Mouse (Mus musculus) heart, embryonic 14.5 days (tissue): ENCODE results near the gene Pan2. TPM values are rescaled to one million over a fixed set of nuclear protein-coding genes. Genes with fewer than 3 reads are reported as not detected.

Source experiments
- ATAC-seq: fragments of 200-750 bp; cut with Nextera tagmentation; 2 replicates; pipeline ENCODE4 v1.8.0; 2017; ENCODE audit warnings: low read depth, moderate TSS enrichment; ENCODE audit not compliant: insufficient number of reproducible peaks, insufficient read depth, low FRiP score
- H3K27ac ChIP-seq, 2 experiments: fragments of 200-500 bp in 1 of 2; fragments of 300-500 bp in 1 of 2; sonication (generic) in 1 of 2; replicated peaks in 1 of 2; 2 replicates each; pipeline ENCODE4 v1.5.1; 2012 to 2014; ENCODE audit warnings: low read depth in 2 of 2, low read length in 2 of 2, control low read depth in 1 of 2, mild to moderate bottlenecking in 1 of 2, mixed read lengths in 1 of 2; ENCODE audit not compliant: control insufficient read depth in 1 of 2, insufficient read depth in 1 of 2
- H3K27me3 ChIP-seq: fragments of 300-500 bp; sonication (generic); 2 replicates; pipeline ENCODE4 v1.6.1; 2014; ENCODE audit warnings: mild to moderate bottlenecking, low read length, control low read depth; ENCODE audit not compliant: control insufficient read depth, insufficient read depth
- H3K36me3 ChIP-seq: fragments of 300-500 bp; sonication (generic); 2 replicates; pipeline ENCODE4 v1.6.1; 2014; ENCODE audit warnings: mild to moderate bottlenecking, control low read depth, low read length, mixed read lengths; ENCODE audit not compliant: control insufficient read depth, insufficient read depth
- H3K4me1 ChIP-seq, 2 experiments: fragments of 200-500 bp in 1 of 2; fragments of 300-500 bp in 1 of 2; sonication (generic) in 1 of 2; 2 replicates each; pipeline ENCODE4 v1.6.1; 2012 to 2014; ENCODE audit warnings: low read length in 2 of 2, control low read depth in 1 of 2, mixed read lengths in 1 of 2; ENCODE audit not compliant: control insufficient read depth in 2 of 2, insufficient read depth in 2 of 2
- H3K4me2 ChIP-seq: fragments of 300-500 bp; sonication (generic); 2 replicates; pipeline ENCODE4 v1.6.1; 2014; ENCODE audit warnings: mild to moderate bottlenecking, low read length
- H3K4me3 ChIP-seq, 2 experiments: fragments of 200-500 bp in 1 of 2; fragments of 300-500 bp in 1 of 2; sonication (generic) in 1 of 2; 2 replicates each; pipeline ENCODE4 v1.5.1; 2012 to 2014; ENCODE audit warnings: low read length in 2 of 2, mild to moderate bottlenecking in 2 of 2, control low read depth in 1 of 2, low read depth in 1 of 2, moderate library complexity in 1 of 2; ENCODE audit not compliant: control insufficient read depth in 1 of 2, insufficient read depth in 1 of 2
- H3K9ac ChIP-seq: fragments of 300-500 bp; sonication (generic); 2 replicates; pipeline ENCODE4 v1.6.1; 2014; ENCODE audit warnings: mild to moderate bottlenecking, low read length
- H3K9me3 ChIP-seq: fragments of 300-500 bp; sonication (generic); 2 replicates; pipeline ENCODE4 v1.6.1; 2016; ENCODE audit warnings: low read length, control low read depth; ENCODE audit not compliant: control insufficient read depth
- WGBS: fragments of 180-500 bp; shearing (Covaris S2); extraction: QIAGEN DNeasy Blood & Tissue Kit; methylation state at CpG from one replicate; pipeline ENCODE4 v1.1.7; 2014; 5-methylcytosine and 5-hydroxymethylcytosine counted together
- polyA plus RNA-seq: library from polyadenylated mRNA; unstranded; fragments of >200 nt; fragmentation: Nextera tagmentation; extraction: Ambion mirVana; gene quantifications from 2 replicates; pipeline ENCODE4 v1.2.1, GENCODE M21; 2014

Pan2 gene
- polyA plus RNA-seq, 1 experiment from 2014 or later = 28.8 TPM

DNA sequence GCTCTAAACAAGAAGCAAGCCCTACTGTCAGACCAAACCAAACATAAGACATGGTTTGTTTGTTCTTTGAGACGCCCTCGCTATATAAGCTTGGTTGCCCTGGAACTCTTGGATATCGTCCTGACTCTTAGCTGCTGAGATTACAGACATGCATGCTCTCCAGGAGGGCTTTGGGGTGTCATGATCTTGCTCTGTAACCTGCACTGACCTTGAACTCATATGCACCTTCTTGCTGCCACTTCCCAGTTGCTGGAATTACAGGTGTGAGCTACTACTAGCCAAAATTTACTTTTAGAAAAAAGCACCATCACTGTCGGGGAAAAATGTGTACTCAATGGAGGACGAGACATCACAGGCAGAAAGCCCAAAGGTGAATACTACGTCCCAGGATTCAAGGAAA lies 66.5 kb downstream of the Pan2 start:
- peaks cover 8 to 16% of the 10 kb centered on the region in 2 experiments for H3K4me1 ChIP-seq
- peak overlapping the region in 1 of 2 experiments; percentile 88; a peak in 3 of 4 replicates for H3K27ac ChIP-seq
- peak overlapping the region; percentile 68 to 69; a peak in 3 of 4 replicates for H3K4me3 ChIP-seq
- no peak for ATAC-seq
- H3K36me3 ChIP-seq = peaks cover 9% of the 10 kb centered on the region
- H3K4me2 ChIP-seq = peak overlapping the region; percentile 89
- no peaks in the 10 kb centered on the region for H3K27me3 ChIP-seq
- H3K9me3 ChIP-seq = no peaks in the 10 kb centered on the region
- WGBS = 78% methylated on average over 6 of the region's 6 CpGs
- peak overlapping the region; percentile 78 for H3K9ac ChIP-seq

DNA sequence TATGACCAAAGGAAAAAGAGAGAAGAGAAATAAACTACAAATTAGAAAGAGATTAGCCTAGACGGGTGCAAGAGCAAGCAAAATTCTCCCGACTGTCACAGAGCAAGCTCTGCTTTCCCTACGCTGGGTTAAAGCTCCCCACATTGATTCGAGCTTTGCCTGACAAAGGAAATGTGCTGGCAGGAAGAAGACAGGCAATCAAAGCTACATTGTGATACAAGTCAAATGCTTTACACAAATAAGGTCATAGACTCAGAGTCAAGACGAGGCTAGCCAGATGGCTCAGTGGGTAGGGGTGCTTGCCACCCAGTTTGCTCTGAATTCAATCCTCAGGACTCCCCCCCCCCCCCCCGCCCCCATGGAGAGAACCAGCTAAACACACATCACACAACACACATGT lies 66.9 kb downstream of the Pan2 start:
- 60% methylated on average over 5 of the region's 6 CpGs for WGBS
- H3K9ac ChIP-seq = no peak overlapping the region

DNA sequence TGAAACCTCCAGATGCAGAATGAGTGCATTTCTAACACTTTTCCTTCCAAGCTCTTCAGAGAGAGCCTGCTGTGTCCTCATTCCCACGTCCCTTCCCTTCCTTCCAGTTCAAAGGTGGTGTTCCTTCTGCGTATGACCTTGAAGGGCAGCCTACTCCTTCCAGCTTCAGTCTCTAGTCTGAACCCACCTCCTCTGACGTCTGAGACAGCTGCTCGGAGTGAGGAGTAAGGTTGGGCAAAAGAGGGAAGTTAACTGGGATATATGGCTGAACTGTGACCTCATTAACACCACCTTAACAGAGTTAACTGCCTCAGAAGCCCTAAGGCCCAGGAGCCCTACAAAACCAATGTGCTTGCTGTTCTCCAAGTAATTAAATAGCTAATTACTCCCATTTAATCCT lies 67.5 kb downstream of the Pan2 start:
- Histone ChIP-seq H3K4me3 (no peak overlapping the region), H3K9ac (no peak overlapping the region)

More for the DNA sequence above, 66.9 kb downstream of the Pan2 start:
- Histone ChIP-seq H3K4me3 (no peak overlapping the region), H3K9me3 (no peaks in the 10 kb centered on the region), H3K4me2 (no peak overlapping the region), H3K36me3 (peaks cover 6% of the 10 kb centered on the region), H3K27ac (0 out of 4 replicates have a peak overlapping the region, but pooled peaks of 1 of the 2 experiments have one; percentile 88), H3K27me3 (no peaks in the 10 kb centered on the region), H3K4me1 (peaks cover 8 to 16% of the 10 kb centered on the region in 2 experiments)
- no peak for ATAC-seq

More for the DNA sequence above, 67.5 kb downstream of the Pan2 start:
- ATAC-seq = no peak
- Histone ChIP-seq H3K27ac (no peak overlapping the region; a peak in 1 of 4 replicates), H3K36me3 (no peaks in the 10 kb centered on the region), H3K9me3 (no peaks in the 10 kb centered on the region), H3K4me1 (peaks cover 8 to 16% of the 10 kb centered on the region in 2 experiments), H3K4me2 (no peak overlapping the region), H3K27me3 (no peaks in the 10 kb centered on the region)
- WGBS = 56% methylated on average over 4 of the region's 4 CpGs

Other genes with a start within 250 kb of the Pan2 start
- 280 and 290 TPM in 2 replicates for gene Ptges3, start 244.4 kb upstream of the Pan2 start, polyA plus RNA-seq
- gene Atp5b, start 220.1 kb upstream of the Pan2 start, polyA plus RNA-seq = 6,412 and 6,474 TPM in 2 replicates
- gene Baz2a, start 211.8 kb upstream of the Pan2 start, polyA plus RNA-seq = 13.3 and 17.2 TPM in 2 replicates
- 32.3 and 32.6 TPM in 2 replicates for gene Rbms2, start 123.0 kb upstream of the Pan2 start, polyA plus RNA-seq
- gene Gls2, start 108.9 kb upstream of the Pan2 start, polyA plus RNA-seq = 0.54 and 1.1 TPM in 2 replicates
- gene Spryd4, start 91.5 kb upstream of the Pan2 start, polyA plus RNA-seq = 44.2 and 47.6 TPM in 2 replicates
- not detected in 2 replicates for gene Mip, start 77.5 kb upstream of the Pan2 start, polyA plus RNA-seq
- gene Timeless, start 71.3 kb upstream of the Pan2 start, polyA plus RNA-seq = 23.6 and 25.2 TPM in 2 replicates
- 0.15 TPM in 1 of 2 replicates, not detected in the other for gene Apon, start 49.2 kb upstream of the Pan2 start, polyA plus RNA-seq
- not detected in 2 replicates for gene Apof, start 34.7 kb upstream of the Pan2 start, polyA plus RNA-seq
- 10.0 and 10.9 TPM in 2 replicates for gene Stat2, start 32.8 kb upstream of the Pan2 start, polyA plus RNA-seq
- gene Il23a, start 4.6 kb upstream of the Pan2 start, polyA plus RNA-seq = 3.3 and 4.3 TPM in 2 replicates
- 213 and 243 TPM in 2 replicates for gene Cnpy2, start 19.1 kb downstream of the Pan2 start, polyA plus RNA-seq
- 493 and 524 TPM in 2 replicates for gene Cs, start 34.4 kb downstream of the Pan2 start, polyA plus RNA-seq
- 23.5 TPM in 2 replicates for gene Coq10a, start 65.7 kb downstream of the Pan2 start, polyA plus RNA-seq
- 7.9 and 9.9 TPM in 2 replicates for gene Ankrd52, start 73.8 kb downstream of the Pan2 start, polyA plus RNA-seq
- not detected in 2 replicates for gene Slc39a5, start 97.9 kb downstream of the Pan2 start, polyA plus RNA-seq
- 64.5 and 66.6 TPM in 2 replicates for gene Nabp2, start 108.2 kb downstream of the Pan2 start, polyA plus RNA-seq
- 23.7 and 24.6 TPM in 2 replicates for gene Rnf41, start 108.3 kb downstream of the Pan2 start, polyA plus RNA-seq
- gene Smarcc2, start 155.9 kb downstream of the Pan2 start, polyA plus RNA-seq = 62.4 and 63.7 TPM in 2 replicates
- 1,060 and 1,246 TPM in 2 replicates for gene Myl6, start 190.8 kb downstream of the Pan2 start, polyA plus RNA-seq
- gene Myl6b, start 195.3 kb downstream of the Pan2 start, polyA plus RNA-seq = 5.0 and 5.5 TPM in 2 replicates
- gene Esyt1, start 222.5 kb downstream of the Pan2 start, polyA plus RNA-seq = 17.3 and 17.8 TPM in 2 replicates
- gene Zc3h10, start 244.4 kb downstream of the Pan2 start, polyA plus RNA-seq = 7.3 and 8.2 TPM in 2 replicates
- gene Rpl41, start 246.0 kb downstream of the Pan2 start, polyA plus RNA-seq = 2,755 and 3,168 TPM in 2 replicates